Mouse (Mus musculus) liver, adult 2 months (tissue): ENCODE measurements around the gene Gm28230.

ENCODE experiments used
- CTCF ChIP-seq: fragments of 200-500 bp; IDR thresholded peaks from 2 replicates; pipeline ENCODE4 v1.5.1; 2011; ENCODE audit warnings: low read depth, low read length, control low read depth
- POLR2A ChIP-seq: fragments of 200-500 bp; IDR thresholded peaks from 2 replicates; pipeline ENCODE4 v1.6.1; 2011; ENCODE audit warnings: low read length, control low read depth; ENCODE audit not compliant: insufficient read depth; ENCODE audit errors: extremely low read depth

- TF ChIP-seq CTCF, result no peak
- TF ChIP-seq POLR2A, result no peak
These were observed 26.1 kb downstream of the Gm28230 start for GRCm38 (mm10) chr2:74752431-74753174.
